Mouse (Mus musculus) hindbrain, embryonic 13.5 days (tissue): ENCODE measurements around the gene Gm10330. TPM values are rescaled to one million over a fixed set of nuclear protein-coding genes. Genes with fewer than 3 reads are reported as not detected.
"Not testable (repeated sequence)": the region's sequence is repeated elsewhere in the genome, so short reads cannot be mapped to it uniquely, and the experiment has no call there.

Experiments
- ATAC-seq: fragments of 200-750 bp; cut with Nextera tagmentation; 2 replicates; pipeline ENCODE4 v1.8.0; 2017; ENCODE audit warnings: moderate TSS enrichment; ENCODE audit not compliant: low FRiP score
- H3K27ac ChIP-seq: fragments of 300-500 bp; sonication (generic); 2 replicates; pipeline ENCODE4 v1.5.1; 2015; ENCODE audit warnings: inconsistent platforms, mild to moderate bottlenecking, moderate library complexity
- H3K27me3 ChIP-seq: fragments of 300-500 bp; sonication (generic); 2 replicates; pipeline ENCODE4 v1.6.1; 2015; ENCODE audit warnings: mild to moderate bottlenecking, inconsistent platforms
- H3K36me3 ChIP-seq: fragments of 300-500 bp; sonication (generic); 2 replicates; pipeline ENCODE4 v1.6.1; 2015; ENCODE audit warnings: mild to moderate bottlenecking, inconsistent platforms
- H3K4me1 ChIP-seq: fragments of 300-500 bp; sonication (generic); replicated peaks from 2 replicates; pipeline ENCODE4 v1.6.1; 2015; ENCODE audit warnings: inconsistent platforms
- H3K4me2 ChIP-seq: fragments of 300-500 bp; sonication (generic); 2 replicates; pipeline ENCODE4 v1.6.1; 2015; ENCODE audit warnings: inconsistent platforms, mild to moderate bottlenecking, moderate library complexity
- H3K4me3 ChIP-seq: fragments of 300-500 bp; sonication (generic); 2 replicates; pipeline ENCODE4 v1.5.1; 2015; ENCODE audit warnings: mild to moderate bottlenecking, inconsistent platforms
- H3K9ac ChIP-seq: fragments of 300-500 bp; sonication (generic); 2 replicates; pipeline ENCODE4 v1.6.1; 2015; ENCODE audit warnings: mild to moderate bottlenecking, inconsistent platforms
- H3K9me3 ChIP-seq: fragments of 300-500 bp; sonication (generic); 2 replicates; pipeline ENCODE4 v1.6.1; 2016; ENCODE audit warnings: inconsistent platforms
- WGBS: fragments of 180-500 bp; shearing (Covaris S2); methylation state at CpG from one replicate; pipeline ENCODE4 v1.1.7; 2015; 5-methylcytosine and 5-hydroxymethylcytosine counted together
- polyA plus RNA-seq: library from polyadenylated mRNA; unstranded; fragments of >200 nt; fragmentation: Nextera tagmentation; extraction: Ambion mirVana; gene quantifications from 2 replicates; pipeline ENCODE4 v1.2.1, GENCODE M21; 2015

The Gm10330 gene
- polyA plus RNA-seq: 0.43 and 0.53 TPM in 2 replicates

- not testable (repeated sequence) for H3K4me2 ChIP-seq, H3K9me3 ChIP-seq, H3K36me3 ChIP-seq, H3K27ac ChIP-seq, H3K4me3 ChIP-seq, H3K4me1 ChIP-seq, H3K27me3 ChIP-seq, ATAC-seq, H3K9ac ChIP-seq
- WGBS: 88% methylated on average over 1 of the region's 1 CpGs
These were observed at the start of gene Gm10330 for GRCm38 (mm10) chr12:23780165-23780564. Gene Gm10330 (minus strand): TSS chr12:23780265.

GRCm38 (mm10) chr12:23800776-23801175 lies 20.7 kb upstream of the Gm10330 start:
- not testable (repeated sequence) for H3K4me2 ChIP-seq, H3K4me1 ChIP-seq, ATAC-seq, H3K9me3 ChIP-seq, H3K27ac ChIP-seq, H3K27me3 ChIP-seq, H3K9ac ChIP-seq, H3K36me3 ChIP-seq
- WGBS: 17% methylated on average over 42 of the region's 43 CpGs
- peak overlapping the region; percentile 20 for H3K4me3 ChIP-seq

GRCm38 (mm10) chr12:23800366-23800765 lies 20.3 kb upstream of the Gm10330 start:
- not testable (repeated sequence) for H3K9ac ChIP-seq, H3K9me3 ChIP-seq, H3K4me1 ChIP-seq, H3K36me3 ChIP-seq, H3K27ac ChIP-seq, H3K27me3 ChIP-seq, H3K4me2 ChIP-seq, ATAC-seq
- WGBS: 21% methylated on average over 33 of the region's 48 CpGs
- H3K4me3 ChIP-seq: peak overlapping the region; percentile 20
